Mouse (Mus musculus) kidney, postnatal 36 days (tissue): ENCODE results near the gene Olfr307.
"Not testable (repeated sequence)": the region's sequence is repeated elsewhere in the genome, so short reads cannot be mapped to it uniquely, and the experiment has no call there.

ENCODE experiments used
- DNase-seq, 2 experiments: peaks; one replicate each; pipeline ENCODE4 v3.0.0; 2021 to 2022; ENCODE audit warnings: mixed read lengths in 2 of 2

Olfr307 gene

DNA sequence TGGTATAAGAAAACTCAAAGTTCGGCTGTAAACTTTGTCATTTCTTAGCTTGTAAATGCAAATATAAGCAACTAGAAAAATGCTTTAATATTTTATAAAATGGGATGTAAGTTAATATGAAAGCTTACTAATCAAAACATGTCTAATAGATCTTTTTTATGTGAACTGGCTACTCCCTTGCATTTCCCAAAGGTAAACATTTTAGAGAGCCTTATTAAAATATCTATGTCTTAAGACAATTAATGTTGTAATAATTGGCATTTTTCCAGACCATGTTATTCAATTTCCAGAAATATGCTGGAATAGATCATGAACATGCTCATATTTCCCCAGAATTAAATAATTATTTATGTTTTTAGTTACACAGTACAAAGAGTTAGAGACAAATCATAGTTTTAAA lies at the start of gene Olfr307:
Gene Olfr307, minus strand, starts transcription at position 101 of the 400 bp plus-strand sequence.
- DNase-seq, result no peak

DNA sequence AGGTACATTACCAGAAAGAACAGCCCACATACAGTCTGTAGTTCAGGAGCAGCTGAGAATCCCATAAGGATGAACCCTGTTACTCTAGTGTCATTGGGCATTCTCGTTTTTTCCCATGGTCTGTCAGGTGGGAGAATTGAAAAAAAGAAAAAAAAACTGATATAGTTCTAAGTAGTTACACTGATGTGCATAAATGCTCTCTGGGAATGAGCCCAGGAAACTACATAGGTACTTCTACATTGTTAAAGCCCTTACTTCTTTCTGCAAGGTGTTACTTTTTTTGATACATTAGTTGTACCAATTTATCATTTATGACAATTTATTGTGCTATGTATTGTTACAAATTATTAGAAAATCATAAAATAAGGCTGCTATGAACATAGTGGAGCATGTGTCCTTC lies 49.2 kb upstream of the Olfr307 start, which contains the start of gene Olfr304:
Gene Olfr304, minus strand, starts transcription at position 101 of the 400 bp plus-strand sequence.
- no peak for DNase-seq

DNA sequence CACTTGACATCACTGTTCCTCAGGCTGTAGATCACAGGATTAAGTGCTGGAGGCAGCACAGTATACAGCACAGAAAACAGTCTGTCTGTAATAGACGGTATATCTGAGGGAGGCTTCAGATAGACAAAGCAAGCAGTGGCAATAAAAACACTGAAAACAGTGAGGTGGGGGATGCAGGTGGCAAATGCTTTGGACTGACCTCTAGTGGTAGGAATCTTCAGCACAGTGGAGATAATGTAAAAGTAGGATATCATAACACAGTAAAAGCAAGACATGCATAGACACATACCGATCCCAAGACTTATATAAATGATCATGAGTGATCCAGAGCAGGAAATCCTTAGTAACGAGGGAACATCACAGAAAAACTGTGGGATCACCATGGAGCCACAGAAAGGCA lies 48.4 kb upstream of the Olfr307 start:
- no peak for DNase-seq

DNA sequence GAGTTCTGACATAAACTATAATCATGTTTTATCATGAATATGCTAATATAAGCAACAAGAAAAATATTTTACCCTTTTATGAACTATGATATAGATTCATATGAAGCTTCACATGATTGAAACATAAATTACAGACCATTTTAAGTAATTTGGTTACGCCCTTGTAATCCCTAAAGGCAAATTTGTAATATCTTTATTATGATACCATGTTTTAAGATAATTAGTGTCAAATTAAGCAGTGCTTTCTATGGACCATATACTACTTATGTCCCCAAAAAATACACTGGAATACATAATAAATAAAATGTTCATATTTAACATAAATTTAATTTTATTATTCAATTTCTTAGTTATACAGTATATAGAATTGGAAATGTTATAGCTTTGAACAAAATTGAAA lies 29.4 kb upstream of the Olfr307 start, which contains the start of gene Olfr305:
Gene Olfr305, minus strand, starts transcription at position 101 of the 400 bp plus-strand sequence.
- DNase-seq, result no peak

DNA sequence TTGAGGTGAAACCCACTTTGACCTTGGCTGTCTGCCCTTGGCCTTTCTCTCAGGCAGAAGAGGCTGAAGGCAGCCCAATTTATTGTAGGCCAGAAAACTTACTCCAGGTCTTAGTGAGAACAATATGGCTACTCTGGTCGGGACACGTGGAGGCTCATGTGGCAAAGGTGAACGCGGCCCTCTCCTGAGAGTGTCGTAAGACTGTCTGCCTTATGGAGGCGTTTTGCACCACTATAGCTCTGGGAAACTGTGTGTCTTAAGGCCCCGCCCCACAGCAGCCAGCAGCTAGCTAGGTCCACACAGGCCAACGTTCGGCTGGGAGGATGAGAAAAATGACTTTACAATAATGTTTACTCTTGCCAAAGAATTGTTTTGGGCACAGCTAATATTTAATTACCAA lies 8.9 kb upstream of the Olfr307 start:
- not testable (repeated sequence) for DNase-seq

DNA sequence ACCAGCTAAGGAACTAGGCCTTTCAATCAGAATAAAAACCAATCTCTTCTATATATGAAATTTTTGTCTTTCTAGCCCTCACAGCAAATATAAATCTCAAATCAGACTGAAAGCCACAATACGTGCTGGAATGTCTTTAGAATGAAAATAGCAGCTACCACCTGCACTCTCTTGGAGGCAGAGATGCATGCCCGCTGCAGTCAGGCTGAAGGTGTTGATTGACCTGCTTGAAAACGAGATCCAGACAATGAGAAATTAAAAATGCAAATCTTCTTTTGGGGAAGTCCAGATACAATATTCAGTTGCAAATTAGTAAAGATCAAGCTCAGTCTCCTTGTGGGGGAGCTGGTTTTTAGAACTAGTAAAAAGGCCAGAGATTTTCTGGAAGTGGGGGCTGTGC lies 6.9 kb upstream of the Olfr307 start:
- DNase-seq, result no peak

DNA sequence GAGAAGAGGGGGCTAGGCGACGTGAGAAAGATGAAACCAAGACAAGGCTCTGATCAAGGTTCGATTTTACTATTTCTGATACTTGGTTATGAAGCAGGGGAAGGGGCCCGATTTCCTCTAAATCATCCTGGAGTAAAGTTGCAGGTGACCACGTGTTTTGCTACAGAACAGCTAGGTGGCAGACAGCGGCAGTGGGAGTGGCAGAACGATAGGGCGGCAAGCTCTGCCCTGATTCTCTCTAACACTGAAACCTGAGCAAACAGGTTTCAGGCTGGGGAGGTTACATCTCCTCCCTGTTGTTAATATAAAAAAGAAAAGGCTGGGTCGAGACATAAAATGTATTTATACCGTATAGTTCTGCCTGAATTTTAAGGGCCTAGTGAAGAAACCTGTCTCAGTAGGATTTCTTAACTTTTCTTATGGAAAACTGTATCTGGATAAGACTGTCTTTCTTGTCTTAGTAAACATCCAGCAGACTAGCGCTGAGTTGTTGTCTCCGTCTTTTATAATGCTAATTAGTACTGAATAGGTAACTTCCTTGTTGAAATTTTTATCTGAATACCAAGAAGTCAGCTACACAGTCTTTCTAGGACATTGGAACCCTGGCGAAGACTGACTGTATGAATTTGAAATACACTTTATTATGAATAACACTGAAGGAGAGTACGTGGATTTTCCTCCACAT lies 5.6 kb upstream of the Olfr307 start:
- no peak for DNase-seq

DNA sequence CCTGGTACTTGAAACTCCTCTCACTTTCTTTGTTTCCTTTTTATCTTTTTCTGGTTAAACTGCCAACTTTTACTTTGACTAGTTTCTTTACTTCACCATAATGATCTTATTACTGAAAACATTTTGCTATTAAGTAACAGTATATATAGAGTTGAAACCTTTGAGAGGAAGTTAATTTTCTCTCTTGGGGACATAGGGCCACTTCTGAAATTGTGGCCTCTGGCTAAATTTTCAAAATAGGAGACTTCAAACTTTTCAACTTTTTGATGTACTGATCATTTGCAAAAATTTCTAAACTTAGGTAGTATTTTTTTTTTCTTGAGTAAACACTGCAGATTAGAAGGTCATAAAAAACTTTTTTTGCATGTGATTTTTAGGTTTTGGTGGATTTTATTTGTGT lies 11.9 kb downstream of the Olfr307 start, which contains the start of gene Olfr308:
Gene Olfr308, minus strand, starts transcription at position 101 of the 400 bp plus-strand sequence.
- no peak for DNase-seq

DNA sequence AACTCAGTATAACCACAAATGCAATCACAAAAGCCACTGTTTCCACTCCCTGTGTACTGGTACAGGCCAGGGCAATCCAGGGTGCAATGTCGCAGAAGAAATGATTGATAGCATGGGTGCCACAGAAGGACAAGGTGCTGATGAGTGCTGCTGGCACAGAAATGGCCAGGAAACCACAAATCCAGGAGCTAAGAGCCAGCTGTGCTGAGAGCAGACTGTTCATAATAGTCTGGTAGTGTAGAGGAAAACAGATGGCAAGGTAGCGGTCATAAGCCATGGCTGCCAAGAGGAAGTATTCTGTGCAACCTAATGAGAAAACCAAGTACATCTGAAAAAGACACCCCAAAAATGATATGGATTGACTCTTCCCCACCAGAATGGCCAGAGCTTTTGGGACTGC lies 16.1 kb downstream of the Olfr307 start:
- no peak for DNase-seq

DNA sequence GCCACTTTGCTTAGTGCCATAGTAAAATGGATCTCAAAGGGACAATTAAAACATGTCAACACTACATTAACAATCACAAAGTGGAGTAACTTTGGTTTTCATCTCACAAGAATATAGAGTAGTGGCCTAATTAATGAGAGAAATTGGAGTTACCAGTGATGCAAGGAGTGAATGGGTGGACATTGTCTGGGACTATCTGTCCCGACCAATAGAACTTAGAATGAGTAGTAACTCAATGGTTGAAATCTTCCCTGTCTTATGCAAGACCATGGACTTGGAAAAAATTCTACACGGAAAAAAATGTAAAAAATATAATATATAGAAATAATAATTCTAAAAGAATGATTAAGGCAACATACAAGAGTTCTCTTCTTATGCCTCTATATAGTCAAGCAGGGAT lies 23.8 kb downstream of the Olfr307 start, which contains the start of gene Olfr309:
Gene Olfr309, minus strand, starts transcription at position 101 of the 400 bp plus-strand sequence.
- no peak for DNase-seq
